17 mouse cellular contexts compared by ENCODE assay signal in genomic region chr10:69207481-69207880, GRCm38 (mm10). TPM values are rescaled to one million over a fixed set of nuclear protein-coding genes. Genes with fewer than 3 reads are reported as not detected.
"Had no signal": no experiment of that assay in that cellular context is flagged by ENCODE, and none has a peak within 500 bp of the region (broad histone marks: within the 10 kb centered on the region; RNA-seq: fewer than 3 reads in every experiment).

No protein-coding gene starts in this region.

- H3K9ac ChIP-seq: kidney, embryonic 15.5 days; limb, embryonic 12.5 days; liver, embryonic 14.5 days; liver, postnatal 0 days; lung, embryonic 14.5 days; midbrain, embryonic 12.5 days; midbrain, embryonic 15.5 days had no signal

- H3K9me3 ChIP-seq: kidney, embryonic 15.5 days; limb, embryonic 12.5 days; midbrain, embryonic 12.5 days; midbrain, embryonic 15.5 days had no signal

- H3K27ac ChIP-seq: kidney, embryonic 15.5 days; left cerebral cortex, adult 2 months; limb, embryonic 12.5 days; liver, embryonic 14.5 days; macrophage; midbrain, embryonic 12.5 days; midbrain, embryonic 15.5 days had no signal

- H3K36me3 ChIP-seq: midbrain, embryonic 12.5 days; midbrain, embryonic 15.5 days had no signal

- ATAC-seq: liver, postnatal 0 days; lung, postnatal 0 days; midbrain, embryonic 15.5 days had no signal

- H3K27me3 ChIP-seq: kidney, embryonic 15.5 days; limb, embryonic 12.5 days; midbrain, embryonic 12.5 days; midbrain, embryonic 15.5 days had no signal

- H3K4me2 ChIP-seq: kidney, embryonic 15.5 days; limb, embryonic 12.5 days; lung, embryonic 14.5 days; midbrain, embryonic 12.5 days; midbrain, embryonic 15.5 days had no signal

- DNase-seq: kidney, adult 11 months; kidney, adult 8-10 months; kidney, postnatal 10 days; kidney, postnatal 36 days; layer of hippocampus, postnatal 36 days; liver, postnatal 0 days; lung, embryonic 14.5 days; thymus, postnatal 25 days had no signal

- H3K4me3 ChIP-seq: kidney, embryonic 15.5 days; left cerebral cortex, adult 2 months; limb, embryonic 12.5 days; midbrain, embryonic 12.5 days; midbrain, embryonic 15.5 days had no signal

RNA-seq across cellular contexts. Expression of gene A930033H14Rik, which starts 5.4 kb away (rescaled TPM):
- total RNA-seq: monocyte, adult 5-6 weeks had no signal
